Mouse (Mus musculus) ovary, adult 18-20 months (tissue): ENCODE measurements around the gene Rora.

Experiments used
- DNase-seq: peaks from one replicate; pipeline ENCODE4 v3.0.0; 2022; ENCODE audit warnings: low spot score, mixed read lengths

Gene Rora

DNA sequence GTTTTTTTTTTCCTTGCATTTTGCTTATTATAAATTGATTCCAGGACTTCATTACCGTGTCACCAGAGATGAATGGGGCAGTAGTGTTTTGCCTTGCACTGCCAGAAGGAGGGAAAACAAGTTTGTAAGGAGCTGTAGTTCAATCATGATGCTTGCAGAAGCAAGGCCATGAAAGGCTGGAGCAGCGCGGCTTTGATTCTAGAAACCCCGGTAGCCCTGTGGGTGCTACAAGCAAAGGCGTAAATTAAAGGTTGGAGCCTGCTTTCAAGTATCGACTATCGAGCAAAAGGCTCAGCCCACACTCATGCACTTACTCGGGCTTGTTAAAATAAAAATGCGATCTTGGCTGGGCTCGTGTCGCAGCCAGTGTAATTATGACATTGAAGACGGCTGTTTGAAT is 656.9 kb downstream of the Rora start:
- no peak for DNase-seq

DNA sequence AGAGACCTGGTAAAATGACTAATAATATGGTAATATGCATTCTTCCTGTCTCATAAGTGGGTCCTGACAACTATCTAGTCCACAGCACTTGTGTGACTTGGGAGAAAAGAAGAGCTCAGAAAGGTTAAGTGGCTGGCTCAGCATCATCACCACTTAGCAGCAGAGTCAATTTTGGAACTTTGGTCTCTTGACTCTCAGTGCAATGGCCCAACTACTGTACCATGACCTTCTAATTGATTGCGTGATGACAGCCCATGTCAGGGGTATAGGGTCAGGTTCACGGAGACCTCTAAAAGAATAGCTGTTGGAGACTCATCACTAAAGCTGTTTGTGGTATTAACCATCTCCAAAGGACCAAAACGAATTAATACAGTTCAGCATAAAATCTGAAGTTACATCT is 659.7 kb downstream of the Rora start:
- no peak for DNase-seq

DNA sequence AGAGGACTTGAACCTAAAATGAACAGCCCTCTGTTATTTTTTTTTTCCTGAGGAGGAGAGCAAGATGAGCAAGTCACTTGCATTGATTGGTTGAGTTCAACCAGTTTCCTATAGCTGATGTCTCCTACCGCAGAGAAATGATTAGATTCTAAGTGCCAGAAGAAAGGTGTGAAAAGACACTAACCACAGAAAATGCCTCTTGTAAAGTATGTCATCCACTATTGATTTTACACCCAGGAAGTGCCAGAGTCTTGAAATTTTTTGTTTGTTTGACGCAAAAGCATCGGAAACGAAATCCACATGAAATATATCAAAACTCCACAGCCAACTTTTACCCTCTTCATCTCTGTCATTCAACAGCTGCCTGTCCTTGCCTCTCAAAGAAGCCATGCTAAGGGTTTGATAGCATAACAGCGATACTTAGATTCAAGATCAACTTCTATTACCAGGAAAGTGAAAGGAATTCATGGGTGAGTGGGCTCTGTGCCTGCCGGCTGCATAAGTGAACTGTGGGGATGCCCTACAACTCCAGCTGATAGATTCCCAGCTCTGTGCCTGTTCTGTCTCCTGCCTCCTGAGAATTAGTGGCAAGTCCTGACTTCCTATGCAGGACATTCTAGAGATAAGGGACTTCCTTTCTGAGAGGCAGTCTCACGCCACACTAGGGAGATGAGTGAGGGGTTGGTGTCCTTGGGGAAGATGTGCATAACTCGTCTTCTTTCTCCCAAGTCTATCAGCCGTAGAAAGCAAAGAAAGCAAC is 661.0 kb downstream of the Rora start:
- DNase-seq, result no peak

DNA sequence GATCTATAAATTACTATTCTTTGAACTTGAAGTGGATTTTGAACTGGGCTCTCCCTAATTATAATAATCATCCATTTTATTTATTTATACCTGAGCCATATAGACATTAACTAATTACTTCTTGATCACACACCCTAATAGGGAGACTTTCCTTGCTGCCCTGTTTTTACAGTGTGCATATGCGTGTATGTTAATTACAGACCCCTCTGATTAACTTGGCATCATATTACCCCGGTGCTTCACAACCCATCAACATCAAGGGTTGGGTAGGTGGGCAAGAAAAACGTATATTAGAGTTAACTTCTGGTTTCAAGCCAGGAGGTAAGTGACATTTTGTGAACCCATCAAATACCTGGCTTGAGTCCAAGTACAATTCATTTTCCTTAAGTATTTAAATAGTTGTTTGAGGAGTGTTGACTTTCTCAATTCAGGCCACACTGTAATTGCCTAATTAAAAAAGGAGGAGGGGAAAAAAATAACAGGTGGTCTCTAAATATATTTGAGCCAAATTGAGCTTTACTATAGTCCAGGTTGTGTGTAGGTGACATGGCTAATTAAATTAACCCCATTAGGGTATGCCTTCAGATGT is 664.0 kb downstream of the Rora start:
- DNase-seq, result no peak

DNA sequence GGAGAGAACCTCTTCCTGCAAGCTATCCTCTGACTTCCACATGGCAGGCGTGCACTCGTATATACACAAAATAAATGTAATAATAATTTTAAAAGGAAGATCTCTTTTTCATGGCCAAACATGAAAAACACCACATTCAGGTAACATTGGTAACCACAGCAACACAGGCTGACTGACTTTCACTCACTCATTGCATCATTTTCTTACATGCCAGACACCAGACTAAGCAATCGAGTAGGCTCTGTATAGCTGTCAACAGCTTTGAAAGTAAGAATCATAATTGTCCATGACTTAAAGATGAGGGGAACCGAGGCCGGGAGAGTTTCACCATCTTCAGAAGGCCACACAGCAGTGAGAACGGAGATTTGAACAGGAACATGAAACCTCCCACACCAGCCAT is 665.8 kb downstream of the Rora start:
- no peak for DNase-seq

DNA sequence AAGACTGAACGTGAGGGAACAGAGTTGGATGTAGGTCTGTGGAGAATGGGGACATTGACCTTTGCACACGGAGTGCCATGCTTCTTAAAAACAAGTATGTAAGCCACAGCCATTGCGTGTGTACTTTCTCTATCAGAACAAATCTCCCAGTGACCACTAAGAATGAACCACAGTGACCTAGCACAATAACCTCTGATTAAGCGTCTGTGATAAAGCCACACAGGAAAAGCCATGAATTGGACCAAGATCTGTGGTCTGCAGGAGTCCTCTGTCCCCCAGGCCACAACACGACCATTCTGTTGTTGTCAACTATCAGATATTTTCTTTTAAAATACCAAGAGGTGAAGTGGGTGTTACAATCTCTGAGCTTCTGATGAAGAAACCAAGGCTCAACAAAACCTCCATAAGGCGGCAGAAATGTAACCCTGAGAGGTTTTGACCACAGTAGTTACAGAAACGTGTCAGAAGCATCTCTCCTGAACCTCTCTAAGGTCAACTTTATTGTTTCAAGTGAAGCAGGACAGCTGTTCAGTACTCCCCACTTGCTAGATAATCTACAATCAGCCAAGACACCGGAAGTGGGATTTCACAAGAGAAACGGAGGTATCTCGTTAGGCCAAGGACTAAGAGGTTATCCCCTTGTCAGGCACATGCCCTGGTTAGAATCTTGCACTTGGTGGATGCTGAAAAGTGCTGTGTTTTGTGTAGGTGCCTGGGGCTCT is 666.5 kb downstream of the Rora start:
- DNase-seq, result no peak

DNA sequence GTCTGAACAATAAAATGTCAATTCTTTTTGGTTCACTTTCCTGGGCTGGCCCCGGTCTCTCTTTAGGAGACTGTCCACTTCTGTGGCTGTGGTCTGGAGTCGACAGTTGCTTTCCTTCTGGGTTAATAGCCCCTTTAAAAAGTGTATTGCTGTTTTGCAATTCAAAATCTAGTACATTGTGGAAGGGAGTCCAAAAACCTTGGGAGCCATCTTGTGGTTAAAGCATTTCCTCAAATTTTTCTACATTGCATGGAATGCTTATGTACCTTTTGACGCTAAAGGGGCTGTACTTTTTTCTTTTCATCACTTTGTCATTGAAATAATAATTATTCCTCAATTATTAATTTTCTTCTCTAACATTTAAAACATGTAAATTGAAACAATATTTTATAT is 667.0 kb downstream of the Rora start:
- DNase-seq, result no peak

DNA sequence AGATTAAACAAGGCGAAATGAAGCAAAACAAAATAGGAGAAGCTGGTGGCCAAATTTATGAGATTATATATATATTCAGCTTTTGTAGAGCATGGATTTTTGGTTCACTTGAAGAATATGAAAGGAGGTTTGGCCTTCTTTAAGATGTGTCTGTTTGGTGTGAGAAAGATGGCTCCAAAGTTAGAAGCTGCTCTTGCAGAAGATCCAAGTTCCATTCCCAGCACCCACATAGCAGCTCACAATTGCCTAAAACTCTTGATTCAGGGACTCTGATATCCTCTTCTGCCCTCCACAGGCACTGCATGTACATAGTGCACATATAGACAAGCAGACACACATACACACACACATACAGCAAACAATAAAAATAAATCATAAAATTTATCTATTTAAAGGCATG is 668.4 kb downstream of the Rora start:
- DNase-seq, result no peak

DNA sequence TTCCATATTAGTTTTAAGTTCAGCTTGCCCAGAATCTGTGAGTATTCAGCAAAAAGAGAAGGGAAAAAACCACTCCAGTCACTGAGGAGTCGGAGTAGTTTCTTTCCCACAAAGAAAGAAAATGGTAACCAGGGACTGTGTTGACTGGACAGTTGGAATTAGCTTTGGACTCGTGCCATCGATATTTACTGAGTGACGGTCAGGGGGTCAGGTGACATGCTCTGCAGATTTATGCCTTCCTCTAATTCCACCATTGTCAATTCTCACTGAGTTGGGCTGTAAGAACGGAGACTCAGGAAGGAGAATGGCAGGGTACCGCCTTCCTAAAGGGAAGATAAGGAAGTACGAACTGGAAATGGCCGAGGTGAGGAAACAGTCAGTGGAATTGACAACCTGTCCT is 670.2 kb downstream of the Rora start:
- no peak for DNase-seq

DNA sequence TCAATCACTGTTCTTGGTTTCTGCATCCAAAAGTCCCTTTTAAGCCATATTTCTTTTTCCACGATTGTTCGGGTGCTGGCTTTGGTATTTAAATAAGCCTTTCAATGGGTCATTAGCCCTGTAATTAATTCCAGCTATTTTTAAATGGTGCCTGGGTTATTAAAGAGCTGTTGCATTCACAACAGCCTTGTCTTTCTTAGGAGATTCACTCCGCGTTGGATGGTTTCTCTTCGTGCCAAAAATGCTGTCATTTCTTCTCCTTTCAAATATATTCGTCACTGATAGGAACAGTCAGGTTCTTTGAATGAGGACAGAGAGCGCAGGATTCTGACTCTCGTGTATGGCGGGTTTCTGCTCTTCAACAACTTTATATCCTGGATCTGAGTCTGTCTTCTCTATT is 673.5 kb downstream of the Rora start:
- no peak for DNase-seq

DNA sequence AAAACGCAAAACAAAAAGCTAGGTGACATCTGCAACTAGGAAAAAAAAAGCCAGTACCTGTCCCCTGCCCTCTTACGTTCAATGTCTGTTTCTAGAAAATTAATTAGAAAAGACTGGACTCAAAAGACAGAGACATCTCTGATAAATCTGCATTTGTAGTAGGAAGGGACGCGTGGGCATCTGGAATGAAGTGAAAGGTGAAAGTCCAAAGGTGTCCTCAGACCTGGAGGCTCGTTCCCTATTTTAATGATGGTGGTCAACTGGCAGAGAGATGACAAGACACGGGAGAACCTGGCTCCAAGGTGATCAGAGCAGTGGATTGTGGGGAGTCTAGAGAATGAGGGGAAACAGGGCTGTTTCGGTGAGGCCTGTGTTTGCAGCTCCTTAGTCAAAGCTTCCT is 674.0 kb downstream of the Rora start:
- no peak for DNase-seq

DNA sequence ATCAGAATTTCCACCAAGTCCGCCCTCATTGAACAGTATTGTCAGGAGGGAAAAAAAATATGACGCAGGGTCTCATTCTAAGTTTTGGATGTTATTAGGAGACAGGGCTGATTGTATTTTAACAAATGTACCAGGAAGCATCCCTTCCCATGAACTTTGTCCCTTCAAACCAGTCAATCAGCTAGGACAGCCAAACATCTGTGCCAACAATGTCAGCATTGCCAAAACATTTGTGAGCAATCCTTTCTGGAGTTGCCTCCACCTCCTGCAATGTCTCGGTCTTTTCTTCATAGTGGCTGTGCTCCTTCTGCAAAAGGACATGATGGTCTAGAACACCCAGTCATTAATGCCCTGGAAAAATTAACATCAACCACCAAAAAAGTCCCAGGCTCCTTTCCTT is 678.2 kb downstream of the Rora start:
- no peak for DNase-seq

DNA sequence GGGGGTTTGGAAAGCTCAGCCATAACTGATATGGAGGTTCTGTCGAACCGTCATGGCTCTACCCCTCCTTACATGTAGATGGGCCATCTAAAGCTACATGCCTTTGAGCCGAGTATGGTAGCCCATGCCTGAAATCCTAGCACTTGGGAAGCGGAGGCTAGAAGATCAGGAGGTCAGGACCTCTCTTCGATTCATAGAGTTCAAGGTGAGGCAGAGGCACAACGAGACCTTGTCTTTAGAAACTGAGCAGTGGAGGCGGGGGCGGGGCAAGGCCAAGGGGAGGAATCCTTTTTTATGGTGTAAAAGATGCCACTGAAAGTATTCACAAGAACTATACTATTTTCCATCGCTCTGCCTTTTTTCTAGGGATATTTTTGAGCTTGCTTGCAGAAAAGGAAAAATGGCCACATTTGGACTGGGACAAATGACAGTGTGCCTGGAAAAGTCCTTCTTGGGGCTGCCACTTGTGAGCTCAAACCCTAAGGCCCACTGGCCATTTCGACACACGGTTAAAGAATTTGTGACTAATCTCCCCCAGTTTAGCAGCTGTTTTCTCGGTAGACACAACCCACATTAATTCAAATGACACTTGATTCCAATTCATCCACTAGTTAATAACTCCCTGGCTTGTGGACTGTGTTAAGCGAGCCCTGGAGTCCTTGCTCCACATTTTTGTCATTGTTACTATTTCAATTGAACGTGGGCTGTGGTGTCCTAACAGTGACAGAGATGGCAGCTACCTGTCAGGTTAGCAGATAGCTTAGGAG is 679.4 kb downstream of the Rora start:
- no peak for DNase-seq

DNA sequence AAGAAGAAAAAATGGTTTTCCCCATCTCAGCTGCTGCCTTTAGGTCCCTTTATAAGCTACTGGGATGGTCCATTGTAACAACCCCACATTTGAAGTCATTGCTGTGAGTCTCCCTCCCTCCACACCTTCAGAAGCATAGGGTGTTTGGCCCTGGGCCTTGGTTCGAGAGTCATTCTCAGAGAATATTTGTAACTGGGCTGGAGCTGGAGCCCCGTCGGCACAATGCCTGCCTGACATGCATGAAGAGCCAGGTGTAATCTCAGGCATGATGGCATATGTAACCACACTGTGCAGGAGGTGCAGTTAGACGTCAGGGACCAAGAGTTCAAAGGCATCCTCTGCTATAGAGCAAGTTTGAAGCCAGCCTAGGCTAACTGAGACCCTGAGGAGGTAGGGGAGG is 680.1 kb downstream of the Rora start:
- no peak for DNase-seq

DNA sequence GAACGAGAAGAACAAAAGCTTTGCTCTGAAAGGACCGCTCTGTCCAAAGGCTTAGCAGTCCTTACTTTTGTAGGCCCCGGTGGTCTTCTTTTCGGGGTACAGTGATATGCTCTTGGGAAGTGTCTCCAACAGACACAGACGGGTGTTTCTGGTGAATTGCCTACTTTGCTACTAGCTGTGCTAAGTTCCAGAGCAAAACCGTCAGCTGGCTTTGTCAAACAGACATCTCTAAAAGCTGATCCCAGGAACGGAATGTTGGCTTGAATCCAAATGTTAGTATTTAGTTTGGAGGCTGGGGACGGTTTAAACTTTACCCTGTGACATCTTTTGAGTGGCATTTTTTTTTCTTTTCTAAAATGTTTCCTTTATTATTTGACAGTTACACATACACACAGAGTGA is 680.5 kb downstream of the Rora start:
- DNase-seq, result no peak

DNA sequence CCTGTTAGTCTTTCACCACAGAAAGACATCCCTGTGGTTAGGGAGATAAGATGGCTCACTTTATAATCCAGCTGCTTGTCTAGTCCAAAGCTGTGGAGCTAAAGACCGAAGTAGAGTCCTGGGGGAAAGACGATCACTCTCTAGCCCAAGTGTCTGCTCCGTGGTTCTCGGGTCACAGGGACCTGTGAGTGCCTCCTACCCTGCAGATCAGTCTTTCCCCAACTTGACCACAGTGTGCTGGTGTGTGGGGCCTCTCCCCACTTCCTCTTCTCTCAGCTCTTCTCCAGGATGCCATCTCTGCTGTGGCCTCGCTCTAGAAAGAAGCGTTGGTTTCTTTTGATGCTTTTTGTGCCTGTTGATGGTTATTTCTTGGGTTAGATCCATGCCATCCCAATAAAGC is 682.5 kb downstream of the Rora start:
- no peak for DNase-seq

DNA sequence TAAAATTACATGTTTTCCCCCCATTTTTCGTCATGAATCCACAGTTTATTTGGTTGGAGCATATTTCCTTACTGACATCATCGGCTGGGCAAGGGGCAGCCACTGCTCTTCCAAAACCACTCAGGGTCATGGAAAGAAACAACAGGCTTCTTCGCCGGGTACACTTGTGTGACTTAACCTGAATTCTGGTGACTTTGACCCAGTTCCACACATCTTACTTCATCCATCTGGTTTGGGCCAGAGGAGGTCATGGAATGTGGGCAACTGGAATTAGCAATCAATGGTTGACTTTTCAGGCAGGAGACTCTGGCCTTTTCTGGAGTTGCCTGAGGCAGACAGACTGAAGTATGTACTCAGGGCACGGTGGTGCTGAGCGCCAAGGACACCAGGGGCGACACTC is 685.6 kb downstream of the Rora start:
- no peak for DNase-seq

DNA sequence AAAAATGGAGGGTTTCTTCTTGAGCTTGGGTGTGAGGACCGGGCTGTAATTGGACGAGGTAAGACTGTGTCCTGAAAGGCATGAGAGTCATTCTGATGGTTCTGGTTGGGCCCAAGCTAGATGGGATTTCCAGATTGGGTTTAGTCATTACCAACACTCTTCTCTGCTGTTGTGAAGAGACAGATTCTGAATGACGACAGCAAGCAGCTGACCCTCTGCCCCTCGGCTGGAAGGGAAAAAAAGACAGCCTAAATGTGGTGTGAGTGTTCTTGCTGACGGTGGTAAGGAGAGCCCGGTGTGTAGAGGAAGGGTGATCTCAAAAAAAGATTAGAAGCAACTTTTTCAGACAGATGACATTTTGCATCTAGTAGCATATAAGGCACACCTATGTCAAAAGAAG is 686.2 kb downstream of the Rora start:
- no peak for DNase-seq

DNA sequence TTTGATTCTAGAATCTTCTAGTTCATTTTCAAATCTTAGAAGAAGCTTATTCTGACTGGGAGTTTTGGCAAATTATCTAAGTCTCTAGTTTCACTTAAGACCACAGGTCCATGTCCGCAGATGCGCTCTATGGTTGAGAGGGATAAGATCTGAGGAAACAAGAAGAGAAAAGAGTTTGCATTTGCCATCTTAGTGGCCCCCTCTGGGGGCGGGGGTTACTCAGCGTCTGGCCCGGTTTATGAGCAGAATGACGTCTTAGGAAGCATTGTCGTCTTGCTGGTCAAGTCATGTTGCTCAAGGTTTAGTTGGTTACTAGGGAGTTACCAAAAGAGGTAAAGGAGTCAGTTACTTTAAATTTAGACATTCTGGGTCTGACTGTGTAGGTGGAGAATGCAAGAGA is 686.8 kb downstream of the Rora start:
- DNase-seq, result no peak

DNA sequence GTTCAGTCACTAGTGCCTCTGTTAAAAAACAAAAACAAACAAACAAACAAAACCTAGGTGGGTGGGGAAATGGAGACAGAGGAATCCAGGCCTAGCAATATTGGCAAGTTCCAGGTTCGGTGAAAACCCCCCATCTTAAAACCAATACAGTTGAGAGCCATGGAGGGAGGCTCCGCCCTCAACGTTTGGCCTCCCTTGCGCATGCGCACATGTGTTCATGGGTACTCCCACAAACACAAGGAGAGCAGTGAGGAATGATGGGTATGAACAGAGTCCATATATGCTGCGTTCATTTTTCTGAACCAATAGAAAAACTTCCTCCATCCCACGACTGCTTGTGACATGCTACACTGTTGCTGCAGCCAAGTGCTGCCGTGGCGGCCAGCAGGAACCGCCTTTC is 690.3 kb downstream of the Rora start:
- no peak for DNase-seq

DNA sequence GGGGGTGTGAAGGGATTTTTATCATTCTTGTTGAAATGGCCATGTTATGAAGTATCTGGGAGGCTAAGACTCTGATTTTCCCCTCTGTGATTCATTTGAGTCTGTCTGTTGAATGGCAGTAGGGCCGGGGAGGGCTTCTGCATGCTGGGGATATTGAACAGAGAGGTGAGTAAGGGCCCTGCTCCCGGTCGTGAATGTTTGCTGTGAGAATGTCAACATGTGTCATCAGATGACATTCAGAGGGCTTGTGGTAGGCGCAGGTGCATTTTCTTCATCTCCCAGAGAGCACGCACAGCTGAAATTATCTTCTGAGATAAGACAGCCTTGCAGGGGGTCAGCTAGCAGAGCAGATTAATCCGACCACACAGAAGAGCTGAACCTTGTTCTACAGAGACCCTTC is 692.0 kb downstream of the Rora start:
- DNase-seq, result no peak

DNA sequence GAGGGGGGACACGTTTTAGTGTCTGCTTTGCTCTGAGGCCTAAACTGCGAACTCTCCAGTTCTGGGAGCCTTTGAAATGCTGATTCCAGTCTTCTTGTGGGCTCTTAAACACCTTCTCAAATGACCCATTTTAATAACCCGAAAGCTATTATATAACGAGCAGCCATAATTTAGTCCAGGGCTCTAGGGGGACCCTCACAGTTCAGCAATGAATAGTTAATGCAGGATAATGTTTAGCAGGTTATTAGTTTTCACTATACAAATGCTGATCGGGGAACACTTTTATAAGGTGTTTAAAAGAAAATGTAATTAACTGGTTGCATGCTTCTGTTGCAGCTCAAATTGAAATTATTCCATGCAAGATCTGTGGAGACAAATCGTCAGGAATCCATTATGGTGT is 694.2 kb downstream of the Rora start:
- DNase-seq, result no peak

DNA sequence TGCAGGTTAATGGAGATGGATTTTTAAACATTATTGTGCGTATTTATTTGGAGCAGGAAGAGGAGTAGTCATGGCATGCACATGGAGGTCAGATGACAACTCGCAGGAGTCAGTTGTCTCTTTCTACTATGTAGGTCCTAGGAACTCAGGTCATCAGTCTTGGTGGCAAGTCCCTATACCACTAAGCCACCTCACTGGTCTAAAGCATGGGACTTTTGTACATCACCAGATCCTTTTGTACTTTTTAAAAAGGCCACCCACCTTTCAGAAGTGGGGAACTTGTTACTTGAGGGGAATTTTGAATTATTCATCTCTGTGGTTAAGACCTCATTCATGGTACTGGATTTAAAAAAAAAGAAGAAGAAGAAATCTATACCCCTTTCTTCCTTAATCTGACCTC is 696.0 kb downstream of the Rora start:
- DNase-seq, result no peak
